Mouse (Mus musculus) CH12.LX (cell line): ENCODE measurements around the gene Narfl. TPM values are rescaled to one million over a fixed set of nuclear protein-coding genes. Genes with fewer than 3 reads are reported as not detected.

Experiments
- DNase-seq: peaks from one replicate; pipeline ENCODE4 v3.0.0-alpha.2; 2013; ENCODE audit errors: extremely low read depth
- H3K27ac ChIP-seq: 2 replicates; pipeline ENCODE4 v1.5.1; 2012; ENCODE audit warnings: low read depth, mild to moderate bottlenecking, control low read depth, moderate library complexity; ENCODE audit not compliant: insufficient read depth
- H3K27me3 ChIP-seq: replicated peaks from 2 replicates; pipeline ENCODE3; 2012; ENCODE audit warnings: inconsistent platforms
- H3K36me3 ChIP-seq, 2 experiments: replicated peaks in 1 of 2; 2 replicates each; pipeline versions ENCODE3 to v1.6.1; 2012; ENCODE audit warnings: inconsistent platforms in 1 of 2, low read length in 1 of 2, mild to moderate bottlenecking in 1 of 2, mixed read lengths in 1 of 2, moderate library complexity in 1 of 2; ENCODE audit not compliant: control insufficient read depth in 1 of 2, insufficient read depth in 1 of 2
- H3K4me1 ChIP-seq, 2 experiments: 2 replicates each; pipeline ENCODE4 v1.6.1; 2012; ENCODE audit warnings: inconsistent platforms in 1 of 2, moderate library complexity in 1 of 2; ENCODE audit not compliant: insufficient read depth in 2 of 2, control insufficient read depth in 1 of 2
- H3K4me2 ChIP-seq: 2 replicates; pipeline ENCODE4 v1.6.1; 2012; ENCODE audit warnings: low read depth, mild to moderate bottlenecking, control low read depth; ENCODE audit not compliant: poor library complexity, insufficient read depth, severe bottlenecking
- H3K4me3 ChIP-seq, 3 experiments: fragments of 150-350 bp in 1 of 3; sonication (generic) in 1 of 3; replicated peaks in 1 of 3; 2 replicates each; pipeline versions ENCODE3 to v1.5.1; 2011 to 2012; ENCODE audit warnings: low read depth in 2 of 3, low read length in 2 of 3, mild to moderate bottlenecking in 2 of 3, moderate library complexity in 2 of 3, control low read depth in 1 of 3, improper control_type of control experiment in 1 of 3, inconsistent platforms in 1 of 3, mixed read lengths in 1 of 3; ENCODE audit not compliant: poor library complexity in 1 of 3
- H3K79me2 ChIP-seq: replicated peaks from 2 replicates; pipeline ENCODE4 v1.6.1; 2012; ENCODE audit warnings: mild to moderate bottlenecking, moderate library complexity; ENCODE audit not compliant: control insufficient read depth, poor library complexity, insufficient read depth, severe bottlenecking; ENCODE audit errors: extremely low read depth
- H3K9ac ChIP-seq: 2 replicates; pipeline ENCODE4 v1.6.1; 2012; ENCODE audit warnings: low read depth, mild to moderate bottlenecking, control low read depth, moderate library complexity; ENCODE audit not compliant: insufficient read depth
- H3K9me3 ChIP-seq: replicated peaks from 2 replicates; pipeline ENCODE3; 2012; ENCODE audit warnings: low read length, inconsistent platforms, mixed read lengths
- BHLHE40 ChIP-seq: IDR thresholded peaks from 2 replicates; pipeline ENCODE4 v1.6.1; 2011; ENCODE audit warnings: mild to moderate bottlenecking, low read depth, low read length, improper control_type of control experiment
- CHD1 ChIP-seq: IDR thresholded peaks from 2 replicates; pipeline ENCODE4 v1.6.1; 2012; ENCODE audit warnings: low read depth, low read length, improper control_type of control experiment, inconsistent platforms
- CHD2 ChIP-seq: IDR thresholded peaks from 2 replicates; pipeline ENCODE4 v1.6.1; 2011; ENCODE audit warnings: low read length, improper control_type of control experiment
- CTCF ChIP-seq, 2 experiments: IDR thresholded peaks in 1 of 2; conservative IDR thresholded peaks in 1 of 2; 2 replicates each; pipeline ENCODE4 v1.5.1; 2011 to 2012; ENCODE audit warnings: low read depth in 2 of 2, low read length in 2 of 2, improper control_type of control experiment in 1 of 2, inconsistent platforms in 1 of 2, mild to moderate bottlenecking in 1 of 2, moderate library complexity in 1 of 2
- E2F4 ChIP-seq: IDR thresholded peaks from 2 replicates; pipeline ENCODE4 v1.6.1; 2011; ENCODE audit warnings: low read depth, low read length, improper control_type of control experiment; ENCODE audit not compliant: insufficient replicate concordance
- ELF1 ChIP-seq: IDR thresholded peaks from 2 replicates; pipeline ENCODE4 v1.6.1; 2014; ENCODE audit warnings: low read depth, mild to moderate bottlenecking, inconsistent platforms, low read length, improper control_type of control experiment
- EP300 ChIP-seq: IDR thresholded peaks from 2 replicates; pipeline ENCODE4 v1.6.1; 2011; ENCODE audit warnings: low read length, improper control_type of control experiment
- ETS1 ChIP-seq: conservative IDR thresholded peaks from 2 replicates; pipeline ENCODE4 v1.6.1; 2012; ENCODE audit warnings: low read depth, mild to moderate bottlenecking, inconsistent platforms, low read length, improper control_type of control experiment, moderate library complexity
- GABPA ChIP-seq: IDR thresholded peaks from 2 replicates; pipeline ENCODE4 v1.6.1; 2012; ENCODE audit warnings: low read depth, low read length, improper control_type of control experiment, inconsistent platforms; ENCODE audit not compliant: insufficient replicate concordance
- HCFC1 ChIP-seq: IDR thresholded peaks from 2 replicates; pipeline ENCODE4 v1.6.1; 2012; ENCODE audit warnings: low read depth, mild to moderate bottlenecking, inconsistent platforms, low read length, improper control_type of control experiment
- IRF4 ChIP-seq: IDR thresholded peaks from 2 replicates; pipeline ENCODE4 v1.6.1; 2014; ENCODE audit warnings: low read depth, mild to moderate bottlenecking, inconsistent platforms, low read length, improper control_type of control experiment
- JUN ChIP-seq: IDR thresholded peaks from 2 replicates; pipeline ENCODE4 v1.6.1; 2011; ENCODE audit warnings: low read depth, mild to moderate bottlenecking, low read length, improper control_type of control experiment, moderate library complexity; ENCODE audit not compliant: insufficient read depth
- JUND ChIP-seq: conservative IDR thresholded peaks from 2 replicates; pipeline ENCODE4 v1.6.1; 2011; ENCODE audit warnings: low read depth, low read length, improper control_type of control experiment
- KAT2A ChIP-seq: IDR thresholded peaks from 2 replicates; pipeline ENCODE4 v1.6.1; 2012; ENCODE audit warnings: low read length, improper control_type of control experiment, inconsistent platforms; ENCODE audit not compliant: insufficient replicate concordance
- MAFK ChIP-seq: IDR thresholded peaks from 2 replicates; pipeline ENCODE4 v1.6.1; 2011; ENCODE audit warnings: low read length, improper control_type of control experiment; ENCODE audit not compliant: insufficient replicate concordance
- MAX ChIP-seq: IDR thresholded peaks from 2 replicates; pipeline ENCODE4 v1.6.1; 2011; ENCODE audit warnings: low read length, improper control_type of control experiment
- MAZ ChIP-seq: IDR thresholded peaks from 2 replicates; pipeline ENCODE4 v1.6.1; 2012; ENCODE audit warnings: low read depth, mild to moderate bottlenecking, inconsistent platforms, low read length, improper control_type of control experiment, moderate library complexity
- MEF2A ChIP-seq: IDR thresholded peaks from 2 replicates; pipeline ENCODE4 v1.6.1; 2014; ENCODE audit warnings: low read depth, mild to moderate bottlenecking, inconsistent platforms, low read length, improper control_type of control experiment, borderline replicate concordance
- MXI1 ChIP-seq: IDR thresholded peaks from 2 replicates; pipeline ENCODE4 v1.6.1; 2011; ENCODE audit warnings: mild to moderate bottlenecking, low read depth, low read length, improper control_type of control experiment
- MYC ChIP-seq: IDR thresholded peaks from 2 replicates; pipeline ENCODE4 v1.6.1; 2011; ENCODE audit warnings: low read depth, mild to moderate bottlenecking, improper control_type of control experiment, low read length
- NELFE ChIP-seq: IDR thresholded peaks from 2 replicates; pipeline ENCODE4 v1.6.1; 2011; ENCODE audit warnings: low read depth, low read length, improper control_type of control experiment
- NRF1 ChIP-seq: IDR thresholded peaks from 2 replicates; pipeline ENCODE4 v1.6.1; 2014; ENCODE audit warnings: low read depth, mild to moderate bottlenecking, inconsistent platforms, low read length, improper control_type of control experiment, moderate library complexity
- PAX5 ChIP-seq: IDR thresholded peaks from 2 replicates; pipeline ENCODE4 v1.6.1; 2012; ENCODE audit warnings: low read length, inconsistent platforms, mixed read lengths
- POLR2A ChIP-seq: IDR thresholded peaks from 2 replicates; pipeline ENCODE4 v1.6.1; 2011; ENCODE audit warnings: low read depth, mild to moderate bottlenecking, improper control_type of control experiment, low read length
- POLR2AphosphoS2 ChIP-seq: IDR thresholded peaks from 2 replicates; pipeline ENCODE4 v1.6.1; 2011; ENCODE audit warnings: low read depth, low read length, improper control_type of control experiment
- RAD21 ChIP-seq: IDR thresholded peaks from 2 replicates; pipeline ENCODE4 v1.6.1; 2011; ENCODE audit warnings: low read depth, mild to moderate bottlenecking, low read length, improper control_type of control experiment, moderate library complexity
- RCOR1 ChIP-seq: conservative IDR thresholded peaks from 2 replicates; pipeline ENCODE4 v1.6.1; 2012; ENCODE audit warnings: low read depth, mild to moderate bottlenecking, inconsistent platforms, low read length, improper control_type of control experiment
- SIN3A ChIP-seq: IDR thresholded peaks from 2 replicates; pipeline ENCODE4 v1.6.1; 2012; ENCODE audit warnings: low read length, improper control_type of control experiment, inconsistent platforms
- SMC3 ChIP-seq: IDR thresholded peaks from 2 replicates; pipeline ENCODE4 v1.6.1; 2011; ENCODE audit warnings: low read depth, low read length, improper control_type of control experiment
- TBP ChIP-seq: conservative IDR thresholded peaks from 2 replicates; pipeline ENCODE4 v1.6.1; 2011; ENCODE audit warnings: low read depth, low read length, improper control_type of control experiment
- TCF12 ChIP-seq: IDR thresholded peaks from 2 replicates; pipeline ENCODE4 v1.6.1; 2014; ENCODE audit warnings: low read depth, mild to moderate bottlenecking, inconsistent platforms, low read length, improper control_type of control experiment
- UBTF ChIP-seq: IDR thresholded peaks from 2 replicates; pipeline ENCODE4 v1.6.1; 2012; ENCODE audit warnings: low read depth, mild to moderate bottlenecking, inconsistent platforms, low read length, improper control_type of control experiment, moderate library complexity
- USF1 ChIP-seq: IDR thresholded peaks from 2 replicates; pipeline ENCODE4 v1.6.1; 2014; ENCODE audit warnings: low read depth, mild to moderate bottlenecking, inconsistent platforms, low read length, improper control_type of control experiment
- USF2 ChIP-seq: conservative IDR thresholded peaks from 2 replicates; pipeline ENCODE4 v1.6.1; 2011; ENCODE audit warnings: low read depth, low read length, improper control_type of control experiment
- ZC3H11A ChIP-seq: IDR thresholded peaks from 2 replicates; pipeline ENCODE4 v1.6.1; 2012; ENCODE audit warnings: low read depth, mild to moderate bottlenecking, inconsistent platforms, low read length, improper control_type of control experiment
- ZKSCAN1 ChIP-seq: IDR thresholded peaks from 2 replicates; pipeline ENCODE4 v1.6.1; 2012; ENCODE audit warnings: low read depth, inconsistent platforms, low read length, improper control_type of control experiment, borderline replicate concordance
- ZMIZ1 ChIP-seq: IDR thresholded peaks from 2 replicates; pipeline ENCODE4 v1.6.1; 2012; ENCODE audit warnings: low read depth, mild to moderate bottlenecking, inconsistent platforms, low read length, improper control_type of control experiment
- ZNF384 ChIP-seq: IDR thresholded peaks from 2 replicates; pipeline ENCODE4 v1.6.1; 2012; ENCODE audit warnings: low read depth, low read length, improper control_type of control experiment, inconsistent platforms
- dilution Hi-C: fragments of 300-500 bp; cut with MboI; formaldehyde crosslinking; loops from 2 replicates; pipeline ENCODE4 v1.14.3; 2020; ENCODE audit warnings: low sequenced_read_pairs; ENCODE audit not compliant: extremely low pct_unique_long_range_greater_than_20kb, extremely low pct_ligation_motif_present
- in situ Hi-C: fragments of 300-500 bp; cut with MboI; formaldehyde crosslinking; loops from 3 replicates; pipeline ENCODE4 v1.14.3; 2019; ENCODE audit warnings: low sequenced_read_pairs, low pct_ligation_motif_present, low pct_unique_long_range_greater_than_20kb, mixed read lengths
- polyA plus RNA-seq: library from polyadenylated mRNA; unstranded; fragments of >175 nt; gene quantifications from 2 replicates; pipeline ENCODE4 v1.2.1, GENCODE M21; 2012; ENCODE audit warnings: low read depth; ENCODE audit not compliant: insufficient read length
- total RNA-seq, 2 experiments: library from RNA; depleted of rRNA; stranded (reverse); fragments of 300-350 nt in 1 of 2; fragments of >200 nt in 1 of 2; gene quantifications; 2 replicates each; pipeline ENCODE4 v1.2.3; 2012 to 2014

The Narfl gene
- 22.0 and 23.4 TPM in 2 replicates for total RNA-seq (2012; rRNA removed)
- total RNA-seq (2014; rRNA removed): 16.5 and 17.0 TPM in 2 replicates
- 12.1 and 13.3 TPM in 2 replicates for polyA plus RNA-seq

DNA sequence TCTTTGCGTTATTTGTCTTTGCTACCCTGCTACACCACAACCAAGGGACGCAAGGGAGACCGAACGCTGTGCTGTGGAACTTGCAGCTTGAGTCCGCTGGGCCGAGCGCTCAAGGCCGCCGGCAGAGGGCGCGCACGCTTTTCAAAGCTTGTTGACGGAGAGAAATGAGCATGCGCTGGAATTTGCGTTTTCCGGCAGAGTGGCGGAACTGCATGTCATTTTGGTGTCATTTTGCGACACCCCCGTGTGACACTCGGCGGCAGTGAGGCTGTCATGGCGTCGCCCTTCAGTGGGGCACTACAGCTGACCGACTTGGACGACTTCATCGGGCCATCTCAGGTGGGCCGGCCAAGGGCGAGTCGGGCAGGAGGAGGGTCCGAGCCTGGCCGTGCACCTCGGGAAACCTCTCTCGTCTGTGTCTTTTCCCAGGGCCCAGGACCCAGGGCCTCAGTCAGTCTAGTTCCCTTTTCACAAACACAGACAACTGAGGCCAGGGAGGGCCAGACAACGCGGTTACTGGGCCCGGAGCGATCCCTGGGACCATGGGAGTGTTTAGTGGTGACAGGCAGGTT is at the start of gene Narfl:
Gene Narfl, plus strand, starts transcription at position 228 of the 572 bp plus-strand sequence.
- DNase-seq: peak; percentile 97
- Histone ChIP-seq H3K27ac (no peak within 1 kb of the TSS), H3K9ac (peak within 1 kb of the TSS; percentile 81), H3K36me3 (peaks cover 17 to 31% of the 10 kb centered on the region in 2 experiments), H3K4me2 (peak within 1 kb of the TSS; percentile 80), H3K9me3 (no peaks in the 10 kb centered on the region), H3K4me1 (peaks cover 13 to 18% of the 10 kb centered on the region in 2 experiments), H3K27me3 (peaks cover 36% of the 10 kb centered on the region), H3K79me2 (0 out of 2 replicates have a peak, but pooled peaks cover 3% of the 10 kb centered on the region), H3K4me3 (peak within 1 kb of the TSS; percentile 66 to 88 (median 83))
- in situ Hi-C loops: no loop called here
- dilution Hi-C loops: no loop called here
- TF ChIP-seq MAFK (peak; percentile 12; the same call in 1 of the 2 replicates), ZKSCAN1 (no peak), MAZ (peak; percentile 96), RAD21 (peak; percentile 76), MEF2A (peak; percentile 86), EP300 (no peak), NRF1 (peak; percentile 96), CHD1 (no peak), TCF12 (peak; percentile 97), ELF1 (peak; percentile 100), USF2 (no peak), RCOR1 (no peak), POLR2A (peak; percentile 78), E2F4 (0 out of 2 replicates have a peak, but pooled peaks have one; percentile 46), ZC3H11A (no peak; the same call in 1 of the 2 replicates), BHLHE40 (peak; percentile 43), ZNF384 (no peak), POLR2AphosphoS2 (peak; percentile 72; the same call in 1 of the 2 replicates), MXI1 (peak; percentile 97), SMC3 (peak; percentile 98), CTCF (conservative IDR thresholded peaks at IDR 0.05 in 1 of 2, IDR thresholded peaks at IDR 0.05 in 1 of 2; ENCODE audit: low read depth in 2 of 2, low read length in 2 of 2) (peak; percentile 44 to 97; a peak in 3 of 4 replicates), TBP (peak; percentile 97), HCFC1 (peak; percentile 99), MAX (peak; percentile 84), PAX5 (no peak), GABPA (peak; percentile 94; the same call in 1 of the 2 replicates), CHD2 (peak; percentile 54; the same call in 1 of the 2 replicates), JUND (peak; percentile 60; the same call in 1 of the 2 replicates), ETS1 (no peak), SIN3A (peak; percentile 99), JUN (no peak), USF1 (peak; percentile 21; the same call in 1 of the 2 replicates), KAT2A (peak; percentile 100), IRF4 (peak; percentile 79), ZMIZ1 (peak; percentile 79; the same call in 1 of the 2 replicates), UBTF (no peak), NELFE (peak; percentile 77), MYC (peak; percentile 87)
